Mouse (Mus musculus) megakaryocyte, embryonic 14.5 days (primary cell): ENCODE measurements around the gene Gbp5. TPM values are rescaled to one million over a fixed set of nuclear protein-coding genes. Genes with fewer than 3 reads are reported as not detected.
A peak's percentile ranks its signal among the peaks of the same experiment; 100 is the strongest.

Experiments
- H3K27me3 ChIP-seq: replicated peaks from 2 replicates; pipeline ENCODE3; 2012; ENCODE audit warnings: inconsistent platforms
- H3K36me3 ChIP-seq: replicated peaks from 2 replicates; pipeline ENCODE3; 2012; ENCODE audit warnings: low read length, inconsistent platforms, mixed read lengths
- H3K4me1 ChIP-seq: 2 replicates; pipeline ENCODE4 v1.6.1; 2012; ENCODE audit warnings: inconsistent platforms
- H3K4me3 ChIP-seq: replicated peaks from 2 replicates; pipeline ENCODE3; 2012; ENCODE audit warnings: moderate library complexity, mild to moderate bottlenecking, inconsistent platforms
- H3K9me3 ChIP-seq: 2 replicates; pipeline ENCODE4 v1.6.1; 2012; ENCODE audit warnings: inconsistent platforms
- FLI1 ChIP-seq: IDR thresholded peaks from 2 replicates; pipeline ENCODE4 v1.6.1; 2012; ENCODE audit warnings: low read length, inconsistent platforms, mixed read lengths
- GATA1 ChIP-seq: IDR thresholded peaks from 3 replicates; pipeline ENCODE4 v1.6.1; 2012; ENCODE audit warnings: mixed read lengths, low read length, inconsistent platforms, borderline replicate concordance
- polyA plus RNA-seq: library from polyadenylated mRNA; stranded (reverse); fragments of >175 nt; gene quantifications from 2 replicates; pipeline ENCODE4 v1.2.3, GENCODE M21; 2012; ENCODE audit warnings: low replicate concordance; ENCODE audit not compliant: insufficient read depth

Gene Gbp5
- polyA plus RNA-seq = 0.45 TPM in 1 of 2 replicates, not detected in the other

DNA sequence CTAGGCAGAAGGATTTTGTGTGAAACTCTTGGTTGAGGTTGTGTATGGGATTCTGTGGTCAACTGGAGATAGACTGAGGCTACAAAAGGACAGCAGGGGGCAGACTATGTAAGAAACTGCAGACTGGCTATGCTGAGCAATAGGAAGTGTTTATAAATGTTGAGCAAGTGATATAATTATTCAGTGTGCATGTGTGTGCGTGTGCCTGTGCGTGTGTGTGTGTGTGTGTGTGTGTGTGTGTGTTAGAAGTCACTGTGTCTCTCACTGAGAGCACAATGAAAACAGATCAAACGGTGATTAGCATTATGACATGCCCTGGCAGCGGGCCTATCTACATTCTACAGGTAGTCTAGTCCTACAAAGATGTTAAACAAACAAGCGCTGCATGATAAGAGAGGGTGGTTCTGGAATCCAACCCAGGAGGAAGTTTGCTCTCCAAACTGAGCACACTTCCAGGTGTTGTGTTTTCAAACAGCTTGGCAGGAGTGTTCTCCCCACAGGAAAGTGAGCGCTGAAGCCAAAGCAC lies at the start of gene Gbp5:
Gbp5 (plus strand) TSS at position 443 of the 526 bp plus-strand sequence.
- H3K4me1 ChIP-seq = peaks cover 33% of the 10 kb centered on the region
- no peaks in the 10 kb centered on the region for H3K9me3 ChIP-seq
- H3K27me3 ChIP-seq = peaks cover 3% of the 10 kb centered on the region
- H3K36me3 ChIP-seq = no peaks in the 10 kb centered on the region
- no peak for TF ChIP-seq GATA1
- no peak for TF ChIP-seq FLI1
- H3K4me3 ChIP-seq = no peak within 1 kb of the TSS

DNA sequence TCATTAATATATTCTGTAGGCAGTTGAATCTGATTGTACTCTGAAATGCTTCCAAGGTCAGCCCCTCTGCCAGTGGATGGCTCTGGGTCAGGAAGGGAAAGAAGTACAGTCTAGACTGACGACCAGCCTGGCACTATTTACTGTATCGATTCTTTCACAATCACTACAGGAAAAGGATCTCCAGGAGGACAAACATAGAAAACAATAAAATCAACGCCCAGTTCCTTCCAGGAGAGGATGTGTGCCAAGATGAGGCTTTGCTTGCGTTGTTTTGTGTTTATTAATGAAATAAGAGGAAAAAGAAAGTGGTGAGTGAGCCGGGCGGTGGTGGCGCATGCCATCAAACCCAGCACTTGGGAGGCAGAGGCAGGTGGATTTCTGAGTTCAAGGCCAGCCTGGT lies 39.6 kb upstream of the Gbp5 start:
- Histone ChIP-seq H3K9me3 (no peaks in the 10 kb centered on the region), H3K4me1 (no peaks in the 10 kb centered on the region; the same call in 1 of the 2 replicates), H3K4me3 (no peak overlapping the region), H3K36me3 (no peaks in the 10 kb centered on the region), H3K27me3 (peaks cover 9% of the 10 kb centered on the region)
- TF ChIP-seq FLI1 = no peak
- TF ChIP-seq GATA1 = no peak

DNA sequence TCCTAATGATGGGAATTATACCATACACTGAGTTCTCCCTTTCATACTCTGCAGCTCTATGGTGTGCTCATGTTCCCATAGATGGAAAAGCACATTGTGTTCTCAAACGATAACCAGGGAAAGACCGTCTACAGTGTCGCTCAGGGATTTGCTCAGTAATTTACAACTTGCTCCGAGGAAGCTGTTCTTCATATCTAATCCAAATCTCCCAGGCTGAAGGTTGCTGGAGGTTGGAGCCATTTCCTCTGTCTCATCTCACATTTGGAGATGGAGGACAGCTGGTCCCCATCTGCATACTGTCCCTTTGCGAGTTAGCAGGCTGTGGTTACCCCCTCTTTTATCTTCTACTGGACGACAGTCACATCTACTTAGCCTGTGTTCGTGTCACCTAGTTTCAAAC lies 34.5 kb upstream of the Gbp5 start:
- Histone ChIP-seq H3K4me3 (no peak overlapping the region), H3K27me3 (peaks cover 17% of the 10 kb centered on the region), H3K9me3 (no peaks in the 10 kb centered on the region), H3K4me1 (no peaks in the 10 kb centered on the region; the same call in 1 of the 2 replicates), H3K36me3 (no peaks in the 10 kb centered on the region)
- no peak for TF ChIP-seq FLI1
- no peak for TF ChIP-seq GATA1

GRCm38 (mm10) chr3:142462764-142463751 lies 30.7 kb upstream of the Gbp5 start:
- Histone ChIP-seq H3K27me3 (peaks cover 17% of the 10 kb centered on the region), H3K4me3 (no peak overlapping the region), H3K9me3 (no peaks in the 10 kb centered on the region), H3K4me1 (no peaks in the 10 kb centered on the region), H3K36me3 (no peaks in the 10 kb centered on the region)
- TF ChIP-seq GATA1 (no peak), FLI1 (no peak)

- no peaks in the 10 kb centered on the region for H3K36me3 ChIP-seq
- H3K27me3 ChIP-seq = peaks cover 12% of the 10 kb centered on the region
- TF ChIP-seq FLI1 = no peak
- no peaks in the 10 kb centered on the region for H3K9me3 ChIP-seq
- peaks cover 13% of the 10 kb centered on the region for H3K4me1 ChIP-seq
- peak overlapping the region; percentile 73 for H3K4me3 ChIP-seq
Measured at GRCm38 (mm10) chr3:142474349-142474983, 19.3 kb upstream of the Gbp5 start.

- no peaks in the 10 kb centered on the region for H3K9me3 ChIP-seq
Measured at GRCm38 (mm10) chr3:142475913-142476312, 17.9 kb upstream of the Gbp5 start.

DNA sequence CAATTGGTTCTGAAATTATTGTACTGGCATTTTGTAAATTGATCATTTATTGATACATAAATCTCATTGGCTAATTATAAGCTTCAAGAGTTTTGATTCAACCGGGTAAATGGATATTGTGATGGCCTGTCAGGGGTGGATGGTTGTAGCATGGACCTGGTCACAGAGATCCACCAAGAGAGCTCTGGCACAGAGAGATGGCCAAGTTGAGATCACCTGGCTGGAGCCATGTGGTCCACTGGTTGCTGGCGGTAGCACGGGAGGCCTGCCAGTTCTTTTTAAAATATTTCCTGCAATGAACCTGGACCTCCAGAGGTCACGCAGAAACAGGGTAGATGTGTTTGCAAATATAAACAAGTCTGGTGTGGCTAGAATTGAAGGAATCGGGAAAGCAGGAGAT lies 15.9 kb upstream of the Gbp5 start:
- Histone ChIP-seq H3K4me1 (peaks cover 13% of the 10 kb centered on the region), H3K9me3 (no peaks in the 10 kb centered on the region), H3K27me3 (peaks cover 6% of the 10 kb centered on the region), H3K4me3 (no peak overlapping the region), H3K36me3 (no peaks in the 10 kb centered on the region)
- TF ChIP-seq FLI1 (no peak), GATA1 (no peak)

More at GRCm38 (mm10) chr3:142475913-142476312, 17.9 kb upstream of the Gbp5 start:
- H3K4me1 ChIP-seq = peaks cover 13% of the 10 kb centered on the region
- TF ChIP-seq GATA1 (no peak), FLI1 (no peak)
- H3K27me3 ChIP-seq = peaks cover 10% of the 10 kb centered on the region
- no peaks in the 10 kb centered on the region for H3K36me3 ChIP-seq
- peak overlapping the region; percentile 53 for H3K4me3 ChIP-seq

DNA sequence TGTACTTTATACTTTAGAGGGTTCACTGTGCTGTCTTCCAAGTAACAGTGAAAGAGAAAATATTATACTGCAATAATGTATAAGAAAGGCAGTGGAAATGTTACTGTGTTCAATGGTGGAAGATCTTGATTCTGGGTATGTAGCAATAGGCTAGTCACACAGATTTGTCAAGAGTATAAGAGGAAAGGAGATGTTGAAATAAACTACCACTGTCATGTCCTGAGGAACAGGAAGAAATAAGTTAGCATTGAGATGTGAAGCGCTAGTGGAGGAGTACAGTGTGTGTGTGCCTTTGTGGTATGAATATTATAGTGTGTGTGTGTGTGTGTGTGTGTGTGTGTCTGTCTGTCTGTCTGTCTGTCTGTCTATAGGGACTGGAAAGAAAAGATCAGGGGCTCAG lies 15.4 kb upstream of the Gbp5 start:
- TF ChIP-seq GATA1 (no peak), FLI1 (no peak)
- Histone ChIP-seq H3K4me1 (peaks cover 13% of the 10 kb centered on the region), H3K36me3 (no peaks in the 10 kb centered on the region), H3K4me3 (no peak overlapping the region), H3K27me3 (peaks cover 3% of the 10 kb centered on the region), H3K9me3 (no peaks in the 10 kb centered on the region)

DNA sequence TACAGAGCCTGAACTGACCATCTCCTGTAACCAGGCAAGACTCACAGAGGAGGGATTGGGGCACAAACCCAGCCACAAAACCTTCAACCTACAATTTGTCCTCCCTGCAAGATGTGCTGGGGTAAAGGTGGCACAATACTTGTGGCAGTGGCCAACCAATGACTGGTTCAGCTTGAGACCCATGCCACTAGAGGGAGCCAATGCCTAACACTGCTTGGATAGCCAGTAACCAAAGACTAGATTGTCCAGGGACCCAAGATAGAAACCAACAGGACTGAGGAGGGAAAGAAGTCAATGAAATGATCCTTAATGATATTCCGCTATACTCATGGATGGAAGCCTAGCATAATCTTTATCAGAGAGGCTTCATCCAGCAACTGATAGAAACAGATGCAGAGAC lies 3.3 kb upstream of the Gbp5 start:
- H3K4me1 ChIP-seq = peaks cover 15% of the 10 kb centered on the region
- no peak overlapping the region for H3K4me3 ChIP-seq
- H3K36me3 ChIP-seq = no peaks in the 10 kb centered on the region
- peaks cover 3% of the 10 kb centered on the region for H3K27me3 ChIP-seq
- no peaks in the 10 kb centered on the region for H3K9me3 ChIP-seq
- TF ChIP-seq FLI1 (no peak), GATA1 (no peak)
